Mouse (Mus musculus): ENCODE measurements around the gene Cd320. TPM values are rescaled to one million over a fixed set of nuclear protein-coding genes. Genes with fewer than 3 reads are reported as not detected.
"Not testable (repeated sequence)": the region's sequence is repeated elsewhere in the genome, so short reads cannot be mapped to it uniquely, and the experiment has no call there.

Cd320 gene
- polyA plus RNA-seq, 1 experiment from 2014 or later, result 31.4 TPM

DNA sequence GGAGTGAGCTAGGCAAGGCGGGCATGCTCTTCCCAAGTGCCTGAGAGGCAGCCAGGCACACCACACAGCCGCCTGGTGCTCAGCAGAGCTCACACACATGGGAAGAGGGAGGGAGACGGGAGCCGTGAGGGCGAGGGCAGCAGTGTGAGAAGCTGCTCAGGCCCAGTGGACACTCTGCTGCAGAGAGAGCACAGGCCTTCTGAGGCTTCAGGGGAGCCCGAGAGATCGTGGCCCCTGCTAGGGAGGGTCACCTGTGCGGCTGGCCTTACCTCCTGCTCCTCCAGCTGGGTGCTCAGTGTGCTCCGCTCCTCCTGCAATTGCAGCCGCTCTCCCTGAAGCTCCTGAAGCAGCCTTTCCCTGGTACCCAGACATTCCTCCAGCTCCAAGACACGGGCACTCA is 41.4 kb downstream of the Cd320 start:
- not testable (repeated sequence) for H3K27ac ChIP-seq; ATAC-seq (replicated peaks; ENCODE audit: insufficient number of reproducible peaks, insufficient read depth, low FRiP score, low read depth); H3K9me3 ChIP-seq (replicated peaks); H3K4me3 ChIP-seq; H3K27me3 ChIP-seq; H3K9ac ChIP-seq; H3K4me2 ChIP-seq
- peaks cover 15% of the 10 kb centered on the region for H3K4me1 ChIP-seq (replicated peaks)
- WGBS, result 92% methylated on average over 10 of the region's 11 CpGs
- peaks cover 23% of the 10 kb centered on the region; the same call in 1 of the 2 replicates for H3K36me3 ChIP-seq

DNA sequence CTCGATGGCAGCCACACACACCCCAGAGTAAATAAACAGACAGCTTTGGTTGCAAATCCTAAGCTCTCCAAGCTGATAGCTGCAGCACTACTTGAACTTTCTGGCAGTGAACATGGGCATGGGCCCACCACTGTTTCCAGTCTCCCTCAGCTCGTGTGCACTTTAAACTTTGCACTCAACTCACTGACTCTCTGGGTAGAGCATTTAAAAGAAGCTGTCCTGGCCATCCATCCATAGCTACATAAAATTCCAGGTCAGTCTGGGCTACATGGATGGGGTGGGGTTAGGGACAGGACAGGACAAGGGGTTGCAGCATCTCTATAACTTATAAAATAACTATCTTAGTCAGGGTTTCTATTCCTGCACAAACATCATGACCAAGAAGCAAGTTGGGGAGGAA is 44.9 kb downstream of the Cd320 start:
- not testable (repeated sequence) for H3K9ac ChIP-seq
- WGBS, result 33% methylated on average over 2 of the region's 2 CpGs

DNA sequence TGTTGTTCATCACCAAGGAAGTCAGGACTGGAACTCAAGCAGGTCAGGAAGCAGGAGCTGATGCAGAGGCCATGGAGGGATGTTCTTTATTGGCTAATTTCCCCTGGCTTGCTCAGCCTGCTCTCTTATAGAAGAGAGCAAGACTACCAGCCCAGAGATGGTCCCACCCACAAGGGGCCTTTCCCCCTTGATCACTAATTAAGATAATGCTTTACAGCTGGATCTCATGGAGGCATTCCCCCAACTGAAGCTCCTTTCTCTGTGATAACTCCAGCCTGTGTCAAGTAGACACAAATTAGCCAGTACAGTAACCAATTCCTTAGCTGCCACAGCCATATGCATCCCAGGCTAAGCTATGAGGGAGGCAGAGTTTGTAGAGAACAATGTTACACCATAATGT is 45.3 kb downstream of the Cd320 start:
- Histone ChIP-seq H3K4me1 (replicated peaks) (peaks cover 16% of the 10 kb centered on the region), H3K4me2 (peak overlapping the region; percentile 72; the same call in 1 of the 2 replicates)
- not testable (repeated sequence) for H3K27ac ChIP-seq; H3K9me3 ChIP-seq (replicated peaks); H3K27me3 ChIP-seq; H3K9ac ChIP-seq; H3K36me3 ChIP-seq; H3K4me3 ChIP-seq; ATAC-seq (replicated peaks; ENCODE audit: insufficient number of reproducible peaks, insufficient read depth, low FRiP score, low read depth)

More for the DNA sequence above, 44.9 kb downstream of the Cd320 start:
- not testable (repeated sequence) for ATAC-seq (replicated peaks; ENCODE audit: insufficient number of reproducible peaks, insufficient read depth, low FRiP score, low read depth); H3K27me3 ChIP-seq; H3K4me3 ChIP-seq; H3K4me2 ChIP-seq; H3K27ac ChIP-seq; H3K9me3 ChIP-seq (replicated peaks); H3K36me3 ChIP-seq
- peaks cover 16% of the 10 kb centered on the region for H3K4me1 ChIP-seq (replicated peaks)

DNA sequence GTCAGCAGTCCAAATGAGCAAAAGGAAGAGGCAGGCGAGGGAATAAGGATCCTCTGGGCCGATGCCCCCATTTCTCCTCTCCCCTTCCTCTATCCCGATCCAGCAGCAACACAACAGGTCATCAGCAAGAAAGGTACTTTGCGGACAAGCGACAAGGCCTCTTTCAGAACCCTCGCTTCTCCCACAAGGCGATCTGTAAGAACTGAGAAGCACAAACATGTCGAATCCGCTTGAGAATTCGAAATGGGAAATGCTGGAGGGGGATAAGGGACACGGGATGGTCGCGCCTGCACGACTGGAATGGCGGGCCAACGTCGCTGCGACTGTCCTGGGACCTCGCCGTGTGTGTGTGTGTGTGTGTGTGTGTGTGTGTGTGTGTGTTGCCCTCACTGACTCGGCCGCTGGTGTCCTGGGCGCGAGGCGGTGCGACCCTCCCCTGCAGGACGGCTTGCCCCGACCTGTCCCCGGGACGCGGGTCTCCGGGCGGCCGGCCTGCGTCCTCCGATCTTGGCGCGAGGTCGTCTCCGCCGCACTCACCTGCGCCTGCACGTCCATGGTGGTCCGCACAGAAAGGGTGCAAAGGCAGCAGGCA is 47.1 kb downstream of the Cd320 start:
- not testable (repeated sequence) for H3K9me3 ChIP-seq (replicated peaks); H3K36me3 ChIP-seq; H3K27me3 ChIP-seq; ATAC-seq (replicated peaks; ENCODE audit: insufficient number of reproducible peaks, insufficient read depth, low FRiP score, low read depth)
- Histone ChIP-seq H3K4me1 (replicated peaks) (peaks cover 16% of the 10 kb centered on the region), H3K9ac (peak overlapping the region; percentile 66), H3K27ac (peak overlapping the region; percentile 58), H3K4me2 (peak overlapping the region; percentile 72), H3K4me3 (peak overlapping the region; percentile 72)
- WGBS, result 0% methylated on average over 38 of the region's 44 CpGs

DNA sequence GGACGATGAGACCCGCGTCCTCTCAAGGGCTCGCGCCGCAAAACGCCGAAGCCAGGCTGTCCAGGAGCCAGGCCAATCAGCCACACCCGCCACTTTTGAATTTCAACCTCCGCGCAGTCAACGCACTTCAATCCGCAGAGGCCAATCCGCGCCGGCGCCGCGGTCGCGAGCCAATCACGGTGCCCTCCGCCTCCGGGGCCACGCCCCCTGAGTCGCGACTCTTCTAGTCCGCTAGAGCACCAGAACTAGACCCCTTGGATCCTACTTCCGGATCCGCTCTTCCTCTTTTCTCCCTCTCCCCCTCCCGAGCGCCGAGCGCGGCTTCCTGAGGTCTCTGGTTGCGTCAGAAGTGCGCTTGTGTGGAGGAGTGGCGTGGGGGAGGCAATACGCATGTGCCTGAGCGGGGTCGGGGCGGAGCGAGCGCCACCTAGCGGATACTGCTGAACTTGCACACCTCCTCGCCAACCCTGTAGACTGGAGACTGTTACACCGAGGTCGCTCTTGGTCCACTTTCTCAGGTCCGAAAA is 47.7 kb downstream of the Cd320 start, which contains the start of gene Kifc1:
Kifc1 (minus strand) TSS at position 129 of the 527 bp plus-strand sequence.
- peak within 1 kb of the TSS; percentile 66 for H3K9ac ChIP-seq
- peak within 1 kb of the TSS; percentile 58 for H3K27ac ChIP-seq
- peaks cover 16% of the 10 kb centered on the region for H3K4me1 ChIP-seq (replicated peaks)
- under 1% methylated on average over 49 of the region's 49 CpGs for WGBS
- peaks cover 4% of the 10 kb centered on the region; the same call in 1 of the 2 replicates for H3K36me3 ChIP-seq
- peak within 1 kb of the TSS; percentile 72 for H3K4me2 ChIP-seq
- H3K27me3 ChIP-seq, result no peaks in the 10 kb centered on the region
- peak within 1 kb of the TSS; percentile 72 for H3K4me3 ChIP-seq
- peak; percentile 99 for ATAC-seq (replicated peaks; ENCODE audit: insufficient number of reproducible peaks, insufficient read depth, low FRiP score, low read depth)
- no peaks in the 10 kb centered on the region for H3K9me3 ChIP-seq (replicated peaks)

DNA sequence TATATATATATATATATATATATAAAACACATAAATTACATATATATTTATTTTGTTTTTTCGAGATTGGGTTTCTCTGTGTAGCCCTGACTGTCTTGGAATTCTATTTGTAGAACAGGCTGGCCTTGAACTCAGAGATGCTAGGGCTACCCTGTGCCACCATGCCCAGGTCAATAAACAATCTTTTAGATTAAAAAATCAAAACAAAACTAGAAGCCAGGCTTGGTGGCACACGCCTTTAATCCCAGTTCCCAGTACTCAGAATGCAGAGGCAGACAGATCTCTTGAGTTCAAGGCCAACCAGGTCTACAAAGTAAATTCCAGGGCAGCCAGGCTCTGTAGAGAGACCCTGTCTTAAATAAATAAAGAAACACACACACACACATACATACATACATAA is 48.5 kb downstream of the Cd320 start:
- H3K9ac ChIP-seq, result no peak overlapping the region

DNA sequence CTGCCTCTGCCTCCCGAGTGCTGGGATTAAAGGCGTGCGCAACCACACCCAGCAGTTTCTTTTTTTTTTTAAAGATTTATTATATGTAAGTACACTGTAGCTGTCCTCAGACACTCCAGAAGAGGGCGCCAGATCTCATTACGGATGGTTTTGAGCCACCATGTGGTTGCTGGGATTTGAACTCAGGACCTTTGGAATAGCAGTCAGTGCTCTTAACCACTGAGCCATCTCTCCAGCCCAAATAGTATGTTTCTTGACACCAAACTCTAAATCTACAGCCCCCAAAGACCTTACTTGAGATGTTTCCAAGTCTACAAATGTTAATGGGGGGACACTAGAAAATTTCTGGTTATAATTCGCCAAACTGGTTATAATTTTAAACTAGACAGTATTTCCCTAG is 49.0 kb downstream of the Cd320 start:
- H3K27me3 ChIP-seq; H3K4me2 ChIP-seq; H3K36me3 ChIP-seq; ATAC-seq (replicated peaks; ENCODE audit: insufficient number of reproducible peaks, insufficient read depth, low FRiP score, low read depth); H3K4me3 ChIP-seq; H3K9me3 ChIP-seq (replicated peaks); H3K27ac ChIP-seq; H3K9ac ChIP-seq: not testable (repeated sequence)
- H3K4me1 ChIP-seq (replicated peaks), result peaks cover 16% of the 10 kb centered on the region
- 65% methylated on average over 6 of the region's 6 CpGs for WGBS

More for the DNA sequence above, 48.5 kb downstream of the Cd320 start:
- Histone ChIP-seq H3K4me1 (replicated peaks) (peaks cover 16% of the 10 kb centered on the region), H3K27ac (no peak overlapping the region), H3K4me2 (no peak overlapping the region), H3K27me3 (no peaks in the 10 kb centered on the region), H3K4me3 (no peak overlapping the region), H3K9me3 (replicated peaks) (no peaks in the 10 kb centered on the region), H3K36me3 (no peaks in the 10 kb centered on the region)
- no peak for ATAC-seq (replicated peaks; ENCODE audit: insufficient number of reproducible peaks, insufficient read depth, low FRiP score, low read depth)
- WGBS, result 55% methylated on average over 2 of the region's 2 CpGs

DNA sequence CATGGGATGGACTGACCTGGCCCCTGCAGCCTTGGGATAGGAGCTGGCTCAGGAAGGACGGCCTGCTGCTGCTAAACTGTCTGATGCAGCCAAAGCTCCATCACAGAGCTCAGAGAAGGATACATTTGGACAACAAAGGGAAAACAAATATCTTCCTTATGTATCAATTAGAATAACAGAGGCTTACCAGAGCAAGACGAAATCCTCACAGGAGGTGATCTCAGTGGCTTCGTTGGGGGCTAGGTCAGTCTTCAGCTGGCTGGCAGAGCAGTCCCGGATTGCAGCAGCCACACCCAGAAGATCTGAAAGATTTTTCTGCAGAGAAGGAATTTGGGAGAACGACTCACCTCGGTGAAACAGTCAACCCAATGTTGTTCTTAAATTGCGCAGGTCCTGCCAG is 49.5 kb downstream of the Cd320 start:
- Histone ChIP-seq H3K4me3 (no peak overlapping the region), H3K27ac (no peak overlapping the region), H3K36me3 (no peaks in the 10 kb centered on the region), H3K27me3 (no peaks in the 10 kb centered on the region), H3K4me1 (replicated peaks) (peaks cover 16% of the 10 kb centered on the region), H3K9me3 (replicated peaks) (no peaks in the 10 kb centered on the region), H3K9ac (no peak overlapping the region), H3K4me2 (no peak overlapping the region)
- WGBS, result 29% methylated on average over 7 of the region's 7 CpGs
- no peak for ATAC-seq (replicated peaks; ENCODE audit: insufficient number of reproducible peaks, insufficient read depth, low FRiP score, low read depth)

DNA sequence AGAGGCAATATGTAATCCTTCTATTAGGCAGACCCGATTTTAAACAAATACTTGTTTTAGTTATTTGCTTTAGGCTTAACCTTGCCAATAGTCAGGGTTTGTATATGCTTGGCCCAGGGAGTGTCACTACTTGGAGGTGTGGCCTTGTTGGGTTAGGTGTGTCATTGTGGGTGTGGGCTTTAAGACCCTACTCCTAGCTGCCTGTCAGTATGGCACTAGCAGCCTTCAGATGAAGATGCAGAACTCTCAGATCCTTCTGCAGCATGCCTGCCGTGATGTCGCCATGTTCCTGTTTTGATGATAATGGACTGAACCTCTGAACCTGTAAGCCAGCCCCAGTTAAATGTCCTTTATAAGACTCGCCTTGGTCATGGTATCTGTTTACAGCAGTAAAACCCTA is 50.1 kb downstream of the Cd320 start:
- not testable (repeated sequence) for H3K9ac ChIP-seq; H3K27ac ChIP-seq; H3K27me3 ChIP-seq; ATAC-seq (replicated peaks; ENCODE audit: insufficient number of reproducible peaks, insufficient read depth, low FRiP score, low read depth); H3K4me2 ChIP-seq; H3K9me3 ChIP-seq (replicated peaks); H3K4me3 ChIP-seq; H3K36me3 ChIP-seq
- H3K4me1 ChIP-seq (replicated peaks), result peaks cover 12% of the 10 kb centered on the region
- WGBS, result 74% methylated on average over 4 of the region's 4 CpGs

DNA sequence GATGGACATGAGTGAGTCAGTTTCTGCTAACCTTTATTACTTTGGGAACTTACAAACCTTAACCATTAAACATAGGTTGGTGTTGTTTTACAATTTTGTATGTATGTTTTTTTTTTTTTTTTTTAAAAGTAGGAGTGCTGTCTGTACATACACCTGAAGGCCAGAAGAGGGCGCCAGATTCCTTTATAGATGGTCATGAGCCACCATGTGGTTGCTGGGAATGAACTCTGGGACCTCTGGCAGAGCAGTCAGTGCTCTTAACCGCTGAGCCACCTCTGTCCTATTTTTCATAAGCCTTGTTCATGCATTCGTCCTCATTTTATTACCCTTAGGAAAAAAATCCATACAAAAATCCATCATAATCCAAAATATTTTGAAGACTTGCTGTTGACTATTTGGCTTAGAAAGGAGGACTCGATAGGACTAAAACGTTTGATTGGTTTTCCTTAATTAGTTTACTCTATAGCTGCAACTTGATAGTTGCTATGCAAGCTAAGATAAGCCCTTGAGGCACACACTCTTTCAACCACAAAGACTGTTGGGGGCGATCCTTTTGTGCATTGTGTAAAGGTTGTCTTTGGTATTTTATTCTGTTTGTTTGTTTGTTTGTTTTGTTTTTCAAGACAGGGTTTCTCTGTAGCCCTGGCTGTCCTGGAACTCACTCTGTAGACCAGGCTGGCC is 54.4 kb downstream of the Cd320 start:
- Histone ChIP-seq H3K4me3 (no peak overlapping the region), H3K36me3 (no peaks in the 10 kb centered on the region), H3K4me1 (replicated peaks) (peaks cover 5% of the 10 kb centered on the region; the same call in 1 of the 2 replicates), H3K27me3 (no peaks in the 10 kb centered on the region), H3K9me3 (replicated peaks) (no peaks in the 10 kb centered on the region), H3K27ac (no peak overlapping the region), H3K4me2 (no peak overlapping the region), H3K9ac (no peak overlapping the region)
- no peak for ATAC-seq (replicated peaks; ENCODE audit: insufficient number of reproducible peaks, insufficient read depth, low FRiP score, low read depth)
- 45% methylated on average over 6 of the region's 6 CpGs for WGBS

DNA sequence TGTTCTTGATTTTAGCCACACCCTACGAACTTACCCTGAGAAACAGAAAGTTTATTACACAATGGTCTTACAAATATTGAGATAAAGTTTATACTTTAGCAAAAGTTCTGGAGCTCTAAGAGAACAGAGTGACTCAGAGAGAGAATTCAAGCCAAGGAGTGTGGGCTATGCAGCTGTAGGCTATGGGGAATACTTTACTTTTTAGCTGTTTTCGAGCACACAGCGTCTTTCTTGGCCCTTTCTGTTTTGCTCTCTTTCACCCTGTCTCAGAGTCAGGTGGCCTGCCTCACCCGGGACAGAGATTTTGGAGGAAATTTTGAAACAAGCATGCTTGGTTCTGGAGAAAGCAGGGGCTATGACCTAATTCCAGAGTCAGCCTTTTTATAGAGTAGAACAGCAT is 55.3 kb downstream of the Cd320 start:
- WGBS, result 83% methylated on average over 4 of the region's 4 CpGs
- not testable (repeated sequence) for H3K9ac ChIP-seq; H3K4me2 ChIP-seq; H3K4me3 ChIP-seq; H3K9me3 ChIP-seq (replicated peaks); H3K27ac ChIP-seq; H3K4me1 ChIP-seq (replicated peaks); H3K27me3 ChIP-seq; ATAC-seq (replicated peaks; ENCODE audit: insufficient number of reproducible peaks, insufficient read depth, low FRiP score, low read depth); H3K36me3 ChIP-seq
